Mouse (Mus musculus): ENCODE measurements around the gene Rab15.

- TF ChIP-seq CTCF (conservative IDR thresholded peaks at IDR 0.05; ENCODE audit: low read length) (peak; percentile 87), POU5F1 (IDR thresholded peaks at IDR 0.05; ENCODE audit: borderline replicate concordance, low read length) (no peak), NANOG (IDR thresholded peaks at IDR 0.05; ENCODE audit: borderline replicate concordance, low read length) (no peak)
Measured at GRCm38 (mm10) chr12:76803700-76804252, 18.9 kb downstream of the Rab15 start.

All from E14TG2a.4 (cell line).